Mouse (Mus musculus): ENCODE data around the gene Slc25a41.

GRCm38 (mm10) chr17:56990966-56991365 lies 50.5 kb downstream of the Slc25a41 start:
- TF ChIP-seq CTCF (IDR thresholded peaks at IDR 0.05; ENCODE audit: extremely low read depth, insufficient read length, insufficient replicate concordance, low read depth, low read length) = no peak
- no peak for TF ChIP-seq POLR2A (IDR thresholded peaks at IDR 0.05; ENCODE audit: low read depth, low read length)
